Mouse (Mus musculus) ES-E14 (cell line): ENCODE measurements around the gene Hoxa6. TPM values are rescaled to one million over a fixed set of nuclear protein-coding genes. Genes with fewer than 3 reads are reported as not detected.
A peak's percentile ranks its signal among the peaks of the same experiment; 100 is the strongest.

ENCODE experiments used
- DNase-seq: peaks from one replicate; pipeline ENCODE4 v3.0.0-alpha.2; 2013; ENCODE audit warnings: low read depth, low spot score
- H3K27ac ChIP-seq: 2 replicates; pipeline ENCODE4 v1.5.1; 2012; ENCODE audit warnings: low read depth, mild to moderate bottlenecking, low read length, moderate library complexity, mixed read lengths; ENCODE audit not compliant: poor library complexity, insufficient read depth, severe bottlenecking
- H3K36me3 ChIP-seq: 2 replicates; pipeline ENCODE4 v1.6.1; 2012; ENCODE audit warnings: mild to moderate bottlenecking, low read length, moderate library complexity, mixed read lengths; ENCODE audit not compliant: control insufficient read depth, poor library complexity, insufficient read depth, severe bottlenecking
- H3K4me1 ChIP-seq, 2 experiments: fragments of 150-350 bp in 1 of 2; sonication (generic) in 1 of 2; 2 replicates each; pipeline ENCODE4 v1.6.1; 2012; ENCODE audit warnings: low read length in 2 of 2, mild to moderate bottlenecking in 1 of 2, mixed read lengths in 1 of 2; ENCODE audit not compliant: control insufficient read depth in 2 of 2, insufficient read depth in 2 of 2, poor library complexity in 1 of 2
- H3K4me3 ChIP-seq, 2 experiments: fragments of 150-350 bp in 1 of 2; sonication (generic) in 1 of 2; 2 replicates each; pipeline ENCODE4 v1.5.1; 2012; ENCODE audit warnings: low read length in 2 of 2, low read depth in 1 of 2, mild to moderate bottlenecking in 1 of 2, mixed read lengths in 1 of 2; ENCODE audit not compliant: insufficient read depth in 1 of 2, poor library complexity in 1 of 2, severe bottlenecking in 1 of 2
- H3K9ac ChIP-seq: 2 replicates; pipeline ENCODE4 v1.6.1; 2012; ENCODE audit warnings: low read depth, mild to moderate bottlenecking, low read length, mixed read lengths; ENCODE audit not compliant: poor library complexity, insufficient read depth, severe bottlenecking
- H3K9me3 ChIP-seq: fragments of 150-350 bp; sonication (generic); 2 replicates; pipeline ENCODE4 v1.6.1; 2012; ENCODE audit warnings: low read depth, mild to moderate bottlenecking, low read length; ENCODE audit not compliant: control insufficient read depth, insufficient read depth
- CHD2 ChIP-seq: IDR thresholded peaks from 2 replicates; pipeline ENCODE4 v1.6.1; 2014; ENCODE audit warnings: mild to moderate bottlenecking, low read depth, low read length, inconsistent platforms
- HCFC1 ChIP-seq: IDR thresholded peaks from 2 replicates; pipeline ENCODE4 v1.6.1; 2012; ENCODE audit warnings: low read length, inconsistent platforms, borderline replicate concordance; ENCODE audit not compliant: insufficient read depth
- MAFK ChIP-seq: IDR thresholded peaks from 2 replicates; pipeline ENCODE4 v1.6.1; 2014; ENCODE audit warnings: mild to moderate bottlenecking, low read depth, low read length, inconsistent platforms; ENCODE audit not compliant: insufficient read depth
- ZC3H11A ChIP-seq: IDR thresholded peaks from 2 replicates; pipeline ENCODE4 v1.6.1; 2012; ENCODE audit warnings: low read depth, mild to moderate bottlenecking, inconsistent platforms, low read length, borderline replicate concordance
- ZNF384 ChIP-seq: IDR thresholded peaks from 2 replicates; pipeline ENCODE4 v1.6.1; 2012; ENCODE audit warnings: low read depth, low read length, inconsistent platforms
- in situ Hi-C, 2 experiments: fragments of 600-800 bp; cut with MboI; formaldehyde crosslinking; loops; one replicate each; pipeline ENCODE4 v1.15.1; 2025; ENCODE audit warnings: low sequenced_read_pairs in 2 of 2, inconsistent platforms in 1 of 2; ENCODE audit not compliant: unreplicated experiment in 2 of 2
- total RNA-seq: library from RNA; depleted of rRNA; stranded (reverse); fragments of 300-350 nt; gene quantifications from 2 replicates; pipeline ENCODE4 v1.2.3, GENCODE M21; 2012

Hoxa6 gene
- total RNA-seq, 1 experiment: not detected

- Histone ChIP-seq H3K27ac (no peak overlapping the region), H3K4me3 (no peak overlapping the region)
- DNase-seq: no peak
Observed at GRCm38 (mm10) chr6:52189909-52190308, 18.6 kb downstream of the Hoxa6 start.

GRCm38 (mm10) chr6:52189172-52189591 lies 19.3 kb downstream of the Hoxa6 start:
- Histone ChIP-seq H3K4me1 (peaks cover 0 to 2% of the 10 kb centered on the region in 2 experiments; a peak in 1 of 4 replicates), H3K9me3 (no peaks in the 10 kb centered on the region), H3K27ac (no peak overlapping the region), H3K36me3 (no peaks in the 10 kb centered on the region), H3K9ac (no peak overlapping the region), H3K4me3 (no peak overlapping the region)
- in situ Hi-C loops: no loop called here
- TF ChIP-seq ZC3H11A (no peak), ZNF384 (no peak), MAFK (no peak), HCFC1 (no peak), CHD2 (no peak)
- DNase-seq: no peak

More at GRCm38 (mm10) chr6:52189909-52190308, 18.6 kb downstream of the Hoxa6 start:
- Histone ChIP-seq H3K9ac (no peak overlapping the region), H3K9me3 (no peaks in the 10 kb centered on the region), H3K4me1 (peaks cover 0 to 2% of the 10 kb centered on the region in 2 experiments; a peak in 1 of 4 replicates), H3K36me3 (no peaks in the 10 kb centered on the region)
- in situ Hi-C loops: no loop called here
- TF ChIP-seq CHD2: no peak
- no peak for TF ChIP-seq HCFC1
- no peak for TF ChIP-seq MAFK
- TF ChIP-seq ZC3H11A: no peak
- TF ChIP-seq ZNF384: no peak

DNA sequence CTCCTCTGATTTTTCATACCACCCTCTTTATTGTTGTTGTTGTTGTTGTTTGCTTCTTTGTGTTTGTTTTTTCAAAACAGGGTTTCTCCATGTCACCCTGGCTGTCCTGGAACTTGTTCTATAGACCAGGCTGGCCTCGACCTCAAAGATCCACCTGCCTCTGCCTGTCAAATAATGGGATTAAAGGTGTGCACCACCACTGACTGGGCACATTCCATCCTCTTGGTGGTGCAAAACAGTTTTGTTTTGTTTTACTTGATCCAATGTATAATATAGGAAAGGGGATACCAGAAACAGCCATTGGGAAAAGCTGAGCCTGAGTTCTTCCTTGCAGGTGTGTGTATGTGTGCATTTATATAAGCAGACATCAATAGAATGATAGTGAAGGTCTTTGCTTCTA lies 22.0 kb downstream of the Hoxa6 start:
- Histone ChIP-seq H3K9me3 (no peaks in the 10 kb centered on the region), H3K27ac (no peak overlapping the region), H3K9ac (no peak overlapping the region), H3K4me1 (peaks cover 0 to 2% of the 10 kb centered on the region in 2 experiments; a peak in 1 of 4 replicates), H3K4me3 (no peak overlapping the region), H3K36me3 (no peaks in the 10 kb centered on the region)
- TF ChIP-seq MAFK: no peak
- no peak for TF ChIP-seq ZNF384
- no peak for TF ChIP-seq CHD2
- in situ Hi-C loops: no loop called here
- no peak for DNase-seq

DNA sequence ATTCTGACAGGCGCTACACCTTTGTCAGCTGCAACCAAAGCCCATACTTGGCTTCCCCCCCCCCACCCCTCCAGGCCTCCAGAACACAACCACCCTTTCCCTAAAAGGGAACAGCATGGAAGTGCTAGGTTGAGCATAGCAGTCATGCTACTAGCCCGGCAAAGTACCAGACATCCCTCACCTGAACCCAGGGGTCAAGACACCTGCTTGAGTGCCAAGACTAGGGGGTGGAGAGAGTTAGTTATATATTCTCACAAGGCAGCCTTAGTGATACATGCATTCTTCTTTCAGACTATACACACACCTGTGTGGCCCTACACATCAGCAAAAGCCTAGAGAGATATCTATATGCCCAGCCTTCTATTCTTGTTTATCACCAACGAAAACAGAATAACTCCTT lies 22.7 kb downstream of the Hoxa6 start:
- Histone ChIP-seq H3K36me3 (no peaks in the 10 kb centered on the region), H3K9ac (no peak overlapping the region)

DNA sequence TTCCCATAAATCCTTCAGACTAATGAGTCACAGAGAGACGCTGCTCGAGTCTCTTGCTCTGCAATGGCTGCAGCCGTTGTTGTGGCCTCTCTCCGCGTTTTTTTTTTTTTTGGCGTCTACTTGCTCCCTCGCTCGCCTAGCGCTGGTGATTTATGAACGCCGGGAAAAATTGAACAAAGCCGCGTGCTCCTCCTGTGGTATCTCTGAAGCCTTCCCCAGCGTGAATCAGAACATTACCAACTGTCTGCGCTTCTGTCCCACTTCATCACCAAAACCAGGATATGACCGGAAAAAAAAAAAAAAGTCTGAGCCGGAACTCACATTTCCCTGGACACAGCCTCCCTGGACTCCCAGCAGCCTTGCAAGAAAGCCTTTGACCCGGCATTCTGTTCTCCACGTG lies 23.3 kb downstream of the Hoxa6 start:
- no peaks in the 10 kb centered on the region for H3K9me3 ChIP-seq
- DNase-seq: no peak
- no peak overlapping the region for H3K27ac ChIP-seq
- H3K4me1 ChIP-seq: no peaks in the 10 kb centered on the region
- H3K4me3 ChIP-seq: no peak overlapping the region
- no peak overlapping the region for H3K9ac ChIP-seq
- in situ Hi-C loops: no loop called here
- no peaks in the 10 kb centered on the region for H3K36me3 ChIP-seq
- TF ChIP-seq CHD2 (no peak), HCFC1 (no peak), ZNF384 (peak; percentile 76), MAFK (no peak), ZC3H11A (no peak)

More for the DNA sequence above, 22.7 kb downstream of the Hoxa6 start:
- no peak for TF ChIP-seq ZC3H11A
- TF ChIP-seq HCFC1: no peak
- Histone ChIP-seq H3K4me3 (no peak overlapping the region), H3K27ac (no peak overlapping the region), H3K4me1 (no peaks in the 10 kb centered on the region), H3K9me3 (no peaks in the 10 kb centered on the region)
- DNase-seq: no peak
- in situ Hi-C loops: no loop called here
